Mouse (Mus musculus) ES-Bruce4 (cell line): Measurements from ENCODE around the gene Uba2. TPM values are rescaled to one million over a fixed set of nuclear protein-coding genes. Genes with fewer than 3 reads are reported as not detected.

Experiments used
- H3K27ac ChIP-seq: 2 replicates; pipeline ENCODE4 v1.5.1; 2012; ENCODE audit warnings: low read length, inconsistent platforms; ENCODE audit not compliant: insufficient read depth
- H3K27me3 ChIP-seq: 2 replicates; pipeline ENCODE4 v1.6.1; 2012; ENCODE audit warnings: mild to moderate bottlenecking, low read length, inconsistent platforms; ENCODE audit not compliant: control insufficient read depth, poor library complexity, insufficient read depth, severe bottlenecking
- H3K36me3 ChIP-seq: 2 replicates; pipeline ENCODE4 v1.6.1; 2012; ENCODE audit warnings: inconsistent platforms, mild to moderate bottlenecking, low read length, moderate library complexity; ENCODE audit not compliant: control insufficient read depth, poor library complexity, insufficient read depth, severe bottlenecking
- H3K4me1 ChIP-seq: one replicate; pipeline ENCODE4 v1.8.1; 2011; ENCODE audit warnings: low read length; ENCODE audit not compliant: control insufficient read depth, insufficient read depth
- H3K4me3 ChIP-seq: 2 replicates; pipeline ENCODE4 v1.5.1; 2011; ENCODE audit warnings: low read depth, mild to moderate bottlenecking, low read length
- H3K9ac ChIP-seq: 2 replicates; pipeline ENCODE4 v1.6.1; 2012; ENCODE audit warnings: low read depth, mild to moderate bottlenecking, inconsistent platforms; ENCODE audit not compliant: poor library complexity, severe bottlenecking
- H3K9me3 ChIP-seq: replicated peaks from 2 replicates; pipeline ENCODE4 v1.6.1; 2012; ENCODE audit warnings: mild to moderate bottlenecking, low read length, inconsistent platforms; ENCODE audit not compliant: control insufficient read depth, poor library complexity, insufficient read depth, severe bottlenecking
- CTCF ChIP-seq: IDR thresholded peaks from one replicate; pipeline ENCODE4 v1.8.1; 2011; ENCODE audit warnings: low read depth, low read length
- EP300 ChIP-seq: IDR thresholded peaks from 2 replicates; pipeline ENCODE4 v1.6.1; 2011; ENCODE audit warnings: low read depth, low read length; ENCODE audit not compliant: insufficient read depth
- POLR2A ChIP-seq: IDR thresholded peaks from one replicate; pipeline ENCODE4 v1.8.1; 2011; ENCODE audit warnings: low read length; ENCODE audit not compliant: insufficient read depth
- polyA plus RNA-seq: library from polyadenylated mRNA; stranded (reverse); fragments of >200 nt; gene quantifications from 2 replicates; pipeline ENCODE4 v1.2.4, GENCODE M21; 2011; ENCODE audit warnings: low read depth; ENCODE audit not compliant: missing spikeins, insufficient read depth, insufficient read length

Gene Uba2
- polyA plus RNA-seq, result 220 and 223 TPM in 2 replicates

GRCm38 (mm10) chr7:34169454-34169853 is at the start of gene Uba2:
Gene Uba2 (minus strand): TSS chr7:34169599.
- Histone ChIP-seq H3K4me3 (peak within 1 kb of the TSS; percentile 99), H3K36me3 (peaks cover 7% of the 10 kb centered on the region), H3K27me3 (no peaks in the 10 kb centered on the region), H3K4me1 (no peaks in the 10 kb centered on the region), H3K9ac (peak within 1 kb of the TSS; percentile 96), H3K9me3 (no peaks in the 10 kb centered on the region), H3K27ac (peak within 1 kb of the TSS; percentile 97)
- no peak for TF ChIP-seq POLR2A
- peak; percentile 100 for TF ChIP-seq EP300

GRCm38 (mm10) chr7:34218496-34218895 is 49.1 kb upstream of the Uba2 start:
- TF ChIP-seq CTCF (no peak), EP300 (no peak), POLR2A (no peak)
- peaks cover 66% of the 10 kb centered on the region for H3K36me3 ChIP-seq

GRCm38 (mm10) chr7:34216474-34216873 is 47.1 kb upstream of the Uba2 start:
- Histone ChIP-seq H3K27ac (no peak overlapping the region), H3K9ac (no peak overlapping the region), H3K4me1 (no peaks in the 10 kb centered on the region), H3K4me3 (no peak overlapping the region), H3K9me3 (no peaks in the 10 kb centered on the region), H3K36me3 (peaks cover 70% of the 10 kb centered on the region), H3K27me3 (no peaks in the 10 kb centered on the region)
- TF ChIP-seq EP300, result no peak
- TF ChIP-seq POLR2A, result no peak
- no peak for TF ChIP-seq CTCF

More at GRCm38 (mm10) chr7:34218496-34218895, 49.1 kb upstream of the Uba2 start:
- no peaks in the 10 kb centered on the region for H3K27me3 ChIP-seq
- no peaks in the 10 kb centered on the region for H3K4me1 ChIP-seq
- H3K9ac ChIP-seq, result no peak overlapping the region
- H3K4me3 ChIP-seq, result no peak overlapping the region
- no peak overlapping the region for H3K27ac ChIP-seq
- H3K9me3 ChIP-seq, result no peaks in the 10 kb centered on the region

- Histone ChIP-seq H3K4me3 (no peak overlapping the region), H3K4me1 (no peaks in the 10 kb centered on the region), H3K27me3 (no peaks in the 10 kb centered on the region), H3K36me3 (peaks cover 69% of the 10 kb centered on the region), H3K9ac (no peak overlapping the region), H3K9me3 (no peaks in the 10 kb centered on the region), H3K27ac (no peak overlapping the region)
- TF ChIP-seq POLR2A, result no peak
These were observed 46.1 kb upstream of the Uba2 start for GRCm38 (mm10) chr7:34215481-34215880.

- no peak overlapping the region for H3K27ac ChIP-seq
- no peak overlapping the region for H3K9ac ChIP-seq
- no peak overlapping the region for H3K4me3 ChIP-seq
- TF ChIP-seq EP300 (no peak), CTCF (no peak), POLR2A (no peak)
- H3K36me3 ChIP-seq, result peaks cover 71% of the 10 kb centered on the region
- H3K9me3 ChIP-seq, result no peaks in the 10 kb centered on the region
- H3K27me3 ChIP-seq, result no peaks in the 10 kb centered on the region
- H3K4me1 ChIP-seq, result no peaks in the 10 kb centered on the region
These were observed 45.2 kb upstream of the Uba2 start for GRCm38 (mm10) chr7:34214644-34215043.

- Histone ChIP-seq H3K9me3 (no peaks in the 10 kb centered on the region), H3K4me1 (no peaks in the 10 kb centered on the region), H3K36me3 (peaks cover 69% of the 10 kb centered on the region), H3K27me3 (no peaks in the 10 kb centered on the region), H3K27ac (no peak overlapping the region), H3K9ac (no peak overlapping the region), H3K4me3 (no peak overlapping the region)
- TF ChIP-seq CTCF, result no peak
- no peak for TF ChIP-seq POLR2A
- TF ChIP-seq EP300, result no peak
These were observed 43.9 kb upstream of the Uba2 start for GRCm38 (mm10) chr7:34213281-34213680.
